Mouse (Mus musculus): ENCODE measurements around the gene Tnpo3. TPM values are rescaled to one million over a fixed set of nuclear protein-coding genes. Genes with fewer than 3 reads are reported as not detected.

Tnpo3 gene
- polyA plus RNA-seq, 1 experiment, result 1.1 TPM

- no peak for TF ChIP-seq GATA1 (IDR thresholded peaks at IDR 0.05; ENCODE audit: low read length)
- TF ChIP-seq TAL1 (IDR thresholded peaks at IDR 0.05; ENCODE audit: low read length), result no peak
- Histone ChIP-seq H3K4me3 (replicated peaks) (no peak overlapping the region), H3K9me3 (ENCODE audit: control insufficient read depth, low read length) (peaks cover 5% of the 10 kb centered on the region), H3K27me3 (ENCODE audit: control insufficient read depth) (peaks cover 28% of the 10 kb centered on the region), H3K36me3 (ENCODE audit: control insufficient read depth) (no peaks in the 10 kb centered on the region), H3K4me1 (ENCODE audit: control insufficient read depth) (no peaks in the 10 kb centered on the region; the same call in 1 of the 2 replicates)
Observed at GRCm38 (mm10) chr6:29637397-29638373, 28.0 kb upstream of the Tnpo3 start.

GRCm38 (mm10) chr6:29636322-29637092, 26.8 kb upstream of the Tnpo3 start:
- no peak overlapping the region for H3K4me3 ChIP-seq (replicated peaks)
- no peaks in the 10 kb centered on the region; the same call in 1 of the 2 replicates for H3K4me1 ChIP-seq (ENCODE audit: control insufficient read depth)
- H3K36me3 ChIP-seq (ENCODE audit: control insufficient read depth), result no peaks in the 10 kb centered on the region
- peaks cover 5% of the 10 kb centered on the region for H3K9me3 ChIP-seq (ENCODE audit: control insufficient read depth, low read length)
- TF ChIP-seq GATA1 (IDR thresholded peaks at IDR 0.05; ENCODE audit: low read length), result no peak
- peaks cover 39% of the 10 kb centered on the region for H3K27me3 ChIP-seq (ENCODE audit: control insufficient read depth)

GRCm38 (mm10) chr6:29634537-29634936, 24.9 kb upstream of the Tnpo3 start:
- peaks cover 35% of the 10 kb centered on the region for H3K27me3 ChIP-seq (ENCODE audit: control insufficient read depth)
- H3K9me3 ChIP-seq (ENCODE audit: control insufficient read depth, low read length), result peaks cover 5% of the 10 kb centered on the region
- TF ChIP-seq TAL1 (IDR thresholded peaks at IDR 0.05; ENCODE audit: low read length) (no peak), GATA1 (IDR thresholded peaks at IDR 0.05; ENCODE audit: low read length) (no peak)
- no peak overlapping the region for H3K4me3 ChIP-seq (replicated peaks)
- no peaks in the 10 kb centered on the region; the same call in 1 of the 2 replicates for H3K4me1 ChIP-seq (ENCODE audit: control insufficient read depth)
- no peaks in the 10 kb centered on the region for H3K36me3 ChIP-seq (ENCODE audit: control insufficient read depth)

GRCm38 (mm10) chr6:29632552-29633292, 23.0 kb upstream of the Tnpo3 start:
- peaks cover 6% of the 10 kb centered on the region for H3K9me3 ChIP-seq (ENCODE audit: control insufficient read depth, low read length)
- no peaks in the 10 kb centered on the region for H3K36me3 ChIP-seq (ENCODE audit: control insufficient read depth)
- TF ChIP-seq GATA1 (IDR thresholded peaks at IDR 0.05; ENCODE audit: low read length), result no peak
- TF ChIP-seq TAL1 (IDR thresholded peaks at IDR 0.05; ENCODE audit: low read length), result no peak
- H3K4me3 ChIP-seq (replicated peaks), result no peak overlapping the region
- no peaks in the 10 kb centered on the region for H3K4me1 ChIP-seq (ENCODE audit: control insufficient read depth)
- H3K27me3 ChIP-seq (ENCODE audit: control insufficient read depth), result peaks cover 27% of the 10 kb centered on the region

- H3K27me3 ChIP-seq (ENCODE audit: control insufficient read depth), result peaks cover 27% of the 10 kb centered on the region
- no peak for TF ChIP-seq TAL1 (IDR thresholded peaks at IDR 0.05; ENCODE audit: low read length)
- no peak for TF ChIP-seq GATA1 (IDR thresholded peaks at IDR 0.05; ENCODE audit: low read length)
- peaks cover 2% of the 10 kb centered on the region; the same call in 1 of the 2 replicates for H3K9me3 ChIP-seq (ENCODE audit: control insufficient read depth, low read length)
Observed at GRCm38 (mm10) chr6:29631751-29632551, 22.3 kb upstream of the Tnpo3 start.

GRCm38 (mm10) chr6:29630216-29630615, 20.5 kb upstream of the Tnpo3 start:
- Histone ChIP-seq H3K4me1 (ENCODE audit: control insufficient read depth) (no peaks in the 10 kb centered on the region), H3K9me3 (ENCODE audit: control insufficient read depth, low read length) (peaks cover 2% of the 10 kb centered on the region; the same call in 1 of the 2 replicates), H3K36me3 (ENCODE audit: control insufficient read depth) (no peaks in the 10 kb centered on the region), H3K4me3 (replicated peaks) (no peak overlapping the region), H3K27me3 (ENCODE audit: control insufficient read depth) (peaks cover 27% of the 10 kb centered on the region)
- TF ChIP-seq TAL1 (IDR thresholded peaks at IDR 0.05; ENCODE audit: low read length), result no peak
- TF ChIP-seq GATA1 (IDR thresholded peaks at IDR 0.05; ENCODE audit: low read length), result no peak

More at GRCm38 (mm10) chr6:29631751-29632551, 22.3 kb upstream of the Tnpo3 start:
- Histone ChIP-seq H3K36me3 (ENCODE audit: control insufficient read depth) (no peaks in the 10 kb centered on the region), H3K4me3 (replicated peaks) (no peak overlapping the region), H3K4me1 (ENCODE audit: control insufficient read depth) (no peaks in the 10 kb centered on the region)

GRCm38 (mm10) chr6:29627756-29628155, 18.1 kb upstream of the Tnpo3 start:
- Histone ChIP-seq H3K4me1 (ENCODE audit: control insufficient read depth) (no peaks in the 10 kb centered on the region), H3K27me3 (ENCODE audit: control insufficient read depth) (peaks cover 17% of the 10 kb centered on the region), H3K4me3 (replicated peaks) (no peak overlapping the region), H3K9me3 (ENCODE audit: control insufficient read depth, low read length) (peaks cover 2% of the 10 kb centered on the region; the same call in 1 of the 2 replicates), H3K36me3 (ENCODE audit: control insufficient read depth) (no peaks in the 10 kb centered on the region)
- TF ChIP-seq TAL1 (IDR thresholded peaks at IDR 0.05; ENCODE audit: low read length) (no peak), GATA1 (IDR thresholded peaks at IDR 0.05; ENCODE audit: low read length) (no peak)

GRCm38 (mm10) chr6:29623857-29624256, 14.2 kb upstream of the Tnpo3 start:
- Histone ChIP-seq H3K9me3 (ENCODE audit: control insufficient read depth, low read length) (no peaks in the 10 kb centered on the region), H3K4me3 (replicated peaks) (no peak overlapping the region), H3K36me3 (ENCODE audit: control insufficient read depth) (no peaks in the 10 kb centered on the region), H3K4me1 (ENCODE audit: control insufficient read depth) (no peaks in the 10 kb centered on the region; the same call in 1 of the 2 replicates), H3K27me3 (ENCODE audit: control insufficient read depth) (peaks cover 19% of the 10 kb centered on the region)
- no peak for TF ChIP-seq GATA1 (IDR thresholded peaks at IDR 0.05; ENCODE audit: low read length)
- TF ChIP-seq TAL1 (IDR thresholded peaks at IDR 0.05; ENCODE audit: low read length), result no peak
